Mouse (Mus musculus): ENCODE data around the gene Map2.

- TF ChIP-seq CTCF (IDR thresholded peaks at IDR 0.05; ENCODE audit: insufficient read depth, low read length): no peak
- TF ChIP-seq POLR2A (IDR thresholded peaks at IDR 0.05; ENCODE audit: borderline replicate concordance, extremely low read depth, low read depth, low read length): no peak
Measured at GRCm38 (mm10) chr1:66348404-66349165, 173.5 kb downstream of the Map2 start.

Measured in lung, adult 2 months (tissue).